Mouse (Mus musculus): ENCODE results near the gene Gm45062. TPM values are rescaled to one million over a fixed set of nuclear protein-coding genes. Genes with fewer than 3 reads are reported as not detected.

The Gm45062 gene
- total RNA-seq, 2 experiments from 2014 or later = 2.3 to 4.6 TPM

DNA sequence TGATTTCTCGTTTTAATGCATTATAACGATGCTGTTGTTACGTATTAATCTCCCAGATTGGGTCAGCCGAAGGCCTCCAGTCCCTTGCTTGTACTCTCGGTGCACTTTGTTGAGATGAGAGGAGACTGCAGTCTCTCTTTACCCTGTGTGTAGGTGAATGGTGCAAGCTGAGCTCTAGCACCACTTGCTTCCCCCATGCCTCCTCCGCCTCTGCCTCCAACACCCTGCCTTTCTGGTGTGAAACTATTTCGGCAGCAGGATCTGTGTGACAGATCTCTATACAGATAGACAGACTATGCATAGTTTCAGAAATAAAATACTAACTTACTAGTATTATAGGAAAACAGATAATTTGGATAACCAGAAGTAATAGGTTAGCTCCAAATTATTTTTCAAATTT, 101.6 kb downstream of the Gm45062 start:
- DNase-seq (ENCODE audit: low spot score in 2 of 2) = no peak
- no peak for TF ChIP-seq CTCF (conservative IDR thresholded peaks at IDR 0.05)
- H3K4me3 ChIP-seq = no peak overlapping the region
- H3K27ac ChIP-seq = no peak overlapping the region

DNA sequence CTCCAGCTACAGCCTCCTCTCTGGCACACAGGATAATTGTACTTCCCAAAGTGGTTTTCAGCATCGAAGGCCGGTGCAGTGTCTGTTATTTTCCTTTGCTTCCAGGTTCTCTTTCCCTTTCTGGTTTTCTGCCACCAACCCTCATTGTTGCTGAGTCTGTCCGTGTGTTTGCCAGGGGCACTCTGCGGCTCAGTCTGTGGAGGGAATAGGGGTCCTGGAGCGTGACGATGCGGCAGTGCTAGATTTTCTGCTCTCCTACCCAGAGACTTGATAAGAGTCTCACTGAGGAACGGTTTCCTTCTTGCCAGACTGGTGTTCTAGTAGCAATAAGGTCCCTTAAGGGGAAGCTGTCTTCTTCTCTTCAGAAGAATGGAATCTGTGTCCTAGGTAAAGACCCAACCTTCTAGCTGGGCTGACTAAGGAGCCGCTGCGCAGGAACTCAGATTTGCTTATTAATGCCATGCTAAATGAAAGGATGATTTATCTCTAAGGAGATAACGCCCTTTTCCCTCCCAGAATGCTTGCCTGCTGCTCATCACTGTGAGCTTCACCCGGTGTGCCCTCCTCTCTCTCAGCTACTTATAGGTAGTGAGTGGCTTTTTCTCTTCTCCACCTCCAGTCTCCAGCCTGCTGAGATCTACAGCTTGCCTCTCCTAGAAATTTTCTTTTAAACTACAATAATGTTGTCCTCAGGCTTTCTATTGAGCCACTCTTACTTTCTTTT, 104.9 kb downstream of the Gm45062 start:
- TF ChIP-seq CTCF (conservative IDR thresholded peaks at IDR 0.05) = no peak
- H3K27ac ChIP-seq = no peak overlapping the region
- H3K4me3 ChIP-seq = no peak overlapping the region
- DNase-seq (ENCODE audit: low spot score in 2 of 2) = no peak

DNA sequence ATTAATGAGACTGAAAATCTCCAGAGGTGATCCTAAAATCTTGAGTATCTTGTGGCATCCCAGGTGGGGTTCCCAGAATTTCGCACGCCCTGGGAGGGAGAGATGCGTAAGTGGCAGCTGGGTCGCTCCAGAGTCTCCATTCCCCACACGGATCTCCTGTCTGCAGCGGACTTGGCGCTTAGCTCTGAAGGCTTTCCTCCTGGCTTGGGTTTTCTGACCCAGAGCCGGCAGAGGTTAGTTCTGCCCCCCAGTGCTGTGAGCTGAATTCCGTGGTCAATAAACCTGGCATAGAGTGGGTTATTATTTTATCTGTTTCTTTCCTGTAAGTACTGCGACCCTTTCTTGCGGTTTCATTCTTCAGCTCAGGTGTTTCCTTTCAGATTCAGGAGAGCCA, 105.5 kb downstream of the Gm45062 start:
- no peak for DNase-seq (ENCODE audit: low spot score in 2 of 2)
- Histone ChIP-seq H3K27ac (no peak overlapping the region), H3K4me3 (no peak overlapping the region)
- TF ChIP-seq CTCF (conservative IDR thresholded peaks at IDR 0.05) = no peak

DNA sequence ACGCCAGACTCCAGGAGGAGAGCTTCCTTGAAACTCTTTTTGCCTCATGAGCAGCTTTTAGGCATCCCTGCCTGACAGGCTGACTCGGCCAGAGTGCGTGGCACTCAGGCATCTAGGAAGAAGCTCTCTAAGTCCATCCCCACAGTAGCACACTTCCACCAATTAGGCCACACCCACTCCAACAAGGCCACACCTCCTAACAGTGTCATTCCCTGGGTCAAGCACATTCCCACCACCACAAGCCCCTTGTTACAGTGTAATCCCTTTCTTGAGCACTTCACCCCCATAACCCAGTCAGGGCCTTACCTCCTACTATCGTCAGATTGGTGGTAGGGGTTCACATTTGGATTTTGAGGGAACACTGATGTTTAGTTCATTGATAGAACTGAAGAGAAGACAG, 108.4 kb downstream of the Gm45062 start:
- no peak for DNase-seq (ENCODE audit: low spot score in 2 of 2)
- H3K27ac ChIP-seq = no peak overlapping the region
- H3K4me3 ChIP-seq = no peak overlapping the region
- no peak for TF ChIP-seq CTCF (conservative IDR thresholded peaks at IDR 0.05)

DNA sequence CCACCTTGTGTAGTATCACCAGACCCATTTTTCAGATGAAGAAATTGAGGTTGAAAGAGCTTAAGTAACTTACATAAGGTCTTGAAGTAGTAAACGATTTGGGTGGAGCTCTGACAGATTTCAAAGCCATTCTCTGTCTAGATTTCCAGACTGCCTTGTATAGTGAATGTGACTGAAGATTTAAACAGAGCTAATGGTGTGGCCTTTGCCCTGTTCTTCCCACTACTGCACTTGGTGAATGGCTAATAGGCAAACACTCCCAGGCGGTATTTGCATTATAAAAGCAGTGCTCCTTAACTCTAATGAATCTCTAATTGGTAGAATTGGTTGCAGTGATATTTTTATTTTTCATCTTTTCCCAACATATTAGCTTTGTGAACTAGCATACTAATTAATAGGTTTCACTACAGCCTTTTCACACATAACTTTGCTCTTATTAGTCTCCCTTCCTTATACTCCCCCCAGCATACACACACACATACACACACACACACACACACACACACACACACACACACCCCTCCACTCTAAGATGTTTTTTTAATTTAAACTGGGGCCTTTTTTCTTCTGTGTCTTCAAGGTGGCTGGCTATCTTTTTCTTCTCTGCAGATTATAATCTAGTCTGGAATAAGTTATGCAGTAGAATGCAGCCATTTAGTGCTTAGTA, 109.1 kb downstream of the Gm45062 start:
- no peak for TF ChIP-seq CTCF (conservative IDR thresholded peaks at IDR 0.05)
- DNase-seq (ENCODE audit: low spot score in 2 of 2) = no peak
- H3K27ac ChIP-seq = no peak overlapping the region
- no peak overlapping the region for H3K4me3 ChIP-seq

DNA sequence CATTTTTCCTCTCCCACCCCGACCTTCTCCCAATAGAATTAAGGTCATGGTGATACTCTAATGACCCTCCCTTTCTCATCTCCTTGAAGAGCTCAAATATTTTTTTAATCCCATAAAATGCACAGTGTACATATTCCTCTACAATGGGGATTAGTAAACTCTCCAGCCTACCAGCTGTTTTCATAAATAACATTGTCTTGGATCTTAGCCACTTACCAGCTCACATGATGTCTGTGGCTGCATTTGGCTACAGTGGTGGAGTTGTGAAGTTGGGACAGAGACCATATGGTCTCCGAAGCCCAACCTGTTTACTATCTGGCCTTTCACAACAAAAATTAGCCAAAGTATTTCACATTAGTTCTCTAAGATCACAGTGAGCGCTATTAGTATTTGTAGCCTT, 111.4 kb downstream of the Gm45062 start:
- no peak for TF ChIP-seq CTCF (conservative IDR thresholded peaks at IDR 0.05)
- Histone ChIP-seq H3K4me3 (no peak overlapping the region), H3K27ac (no peak overlapping the region)
- DNase-seq (ENCODE audit: low spot score in 2 of 2) = no peak

DNA sequence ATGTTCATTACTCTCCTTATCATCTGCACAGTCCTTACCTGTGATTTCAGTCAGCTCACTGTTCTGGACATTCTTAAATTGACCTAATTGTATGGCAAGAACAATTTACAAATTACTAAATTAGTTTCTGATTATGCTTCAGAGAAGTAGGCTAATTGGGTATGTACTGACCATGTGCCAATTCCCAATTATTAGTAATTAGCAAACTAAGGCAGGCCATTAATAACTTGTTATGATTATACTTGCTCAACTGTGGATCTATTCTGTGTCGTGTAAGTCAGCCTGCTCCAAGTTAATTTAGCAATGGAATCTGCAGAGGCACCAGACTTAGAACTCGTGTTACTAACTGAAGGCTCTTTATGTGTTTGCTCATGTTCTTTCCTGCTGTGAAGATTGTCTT, 113.8 kb downstream of the Gm45062 start:
- DNase-seq (ENCODE audit: low spot score in 2 of 2) = no peak
- no peak for TF ChIP-seq CTCF (conservative IDR thresholded peaks at IDR 0.05)

DNA sequence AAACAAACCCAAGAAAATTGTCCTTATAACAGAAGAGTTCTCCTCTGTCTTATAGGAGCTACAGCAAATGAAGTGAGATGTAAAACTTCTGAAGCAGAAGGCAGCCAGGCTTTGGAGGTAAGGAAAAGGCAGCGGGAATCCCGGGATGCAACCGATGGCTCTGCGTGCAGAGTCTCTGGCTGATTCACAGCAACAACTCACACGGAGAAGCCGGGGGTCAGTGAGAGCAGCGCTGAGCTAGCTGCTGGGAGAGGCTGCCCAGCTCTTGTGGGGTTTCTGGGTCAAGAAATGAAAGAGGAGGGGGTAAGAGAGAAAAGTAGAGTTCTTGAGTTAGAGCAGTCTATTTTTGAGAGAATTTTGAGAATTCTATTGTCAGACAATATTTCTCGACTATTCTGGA, 114.6 kb downstream of the Gm45062 start:
- no peak overlapping the region for H3K4me3 ChIP-seq
- no peak for TF ChIP-seq CTCF (conservative IDR thresholded peaks at IDR 0.05)
- DNase-seq (ENCODE audit: low spot score in 2 of 2) = no peak
- H3K27ac ChIP-seq = no peak overlapping the region

More for the DNA sequence above, 113.8 kb downstream of the Gm45062 start:
- Histone ChIP-seq H3K4me3 (no peak overlapping the region), H3K27ac (no peak overlapping the region)

DNA sequence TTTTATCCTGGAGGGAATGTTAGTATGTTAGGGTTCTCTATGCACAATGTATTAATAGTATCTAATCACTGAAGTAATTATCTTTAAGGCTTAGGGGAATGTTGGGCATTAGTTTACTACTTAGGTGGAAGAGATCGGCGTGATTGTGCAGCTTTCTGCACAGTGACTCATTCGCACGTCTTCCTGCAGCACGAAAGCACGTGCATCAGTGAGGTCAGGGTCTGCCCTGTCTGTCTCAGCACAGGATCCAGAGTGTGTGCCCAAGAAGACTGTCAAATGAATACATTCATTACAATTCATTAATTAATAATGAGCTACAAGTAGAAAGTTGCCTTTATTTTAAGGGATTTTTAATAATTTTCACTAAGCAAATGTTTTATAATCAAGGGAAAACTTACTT, 115.0 kb downstream of the Gm45062 start:
- TF ChIP-seq CTCF (conservative IDR thresholded peaks at IDR 0.05) = no peak
- Histone ChIP-seq H3K27ac (no peak overlapping the region), H3K4me3 (no peak overlapping the region)
- DNase-seq (ENCODE audit: low spot score in 2 of 2) = no peak

DNA sequence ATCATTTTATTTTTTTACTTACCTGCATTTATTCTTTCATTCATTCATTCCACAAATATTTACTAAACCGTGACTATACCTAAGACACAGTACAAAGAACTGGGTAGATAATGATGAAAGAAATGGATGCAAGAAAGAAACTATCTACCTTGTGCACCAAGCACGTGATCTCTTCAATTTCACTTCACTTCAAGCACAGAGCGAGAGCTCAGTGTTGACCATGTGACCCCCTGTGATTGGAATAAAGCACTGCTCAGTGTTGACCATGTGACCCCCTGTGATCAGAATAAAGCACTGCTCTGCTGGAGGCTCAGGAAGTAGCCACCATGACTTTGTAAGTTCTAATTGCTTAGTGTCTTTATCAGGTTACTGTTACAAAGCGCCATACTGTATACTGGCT, 115.5 kb downstream of the Gm45062 start:
- no peak for DNase-seq (ENCODE audit: low spot score in 2 of 2)
- Histone ChIP-seq H3K27ac (no peak overlapping the region), H3K4me3 (no peak overlapping the region)
- no peak for TF ChIP-seq CTCF (conservative IDR thresholded peaks at IDR 0.05)

DNA sequence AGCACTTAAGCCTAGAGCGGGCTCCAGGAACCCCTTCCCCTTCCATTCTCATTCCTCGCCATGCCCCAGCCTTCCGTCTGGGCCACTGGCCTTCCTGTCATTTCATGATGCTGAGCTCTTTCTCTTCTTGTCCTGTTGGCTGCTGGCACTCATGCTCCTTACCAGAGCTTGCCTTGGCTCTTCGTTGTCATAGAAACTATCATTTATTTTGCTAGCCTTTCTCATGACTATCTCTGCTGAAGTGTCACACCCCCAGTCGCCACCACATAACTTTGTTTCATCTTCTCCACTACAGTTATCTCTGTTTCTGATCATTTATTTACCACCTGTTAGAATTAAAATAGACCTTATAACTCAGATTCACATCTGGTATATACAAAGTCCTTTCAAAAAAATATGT, 117.1 kb downstream of the Gm45062 start:
- TF ChIP-seq CTCF (conservative IDR thresholded peaks at IDR 0.05) = no peak
- Histone ChIP-seq H3K27ac (no peak overlapping the region), H3K4me3 (no peak overlapping the region)
- no peak for DNase-seq (ENCODE audit: low spot score in 2 of 2)

DNA sequence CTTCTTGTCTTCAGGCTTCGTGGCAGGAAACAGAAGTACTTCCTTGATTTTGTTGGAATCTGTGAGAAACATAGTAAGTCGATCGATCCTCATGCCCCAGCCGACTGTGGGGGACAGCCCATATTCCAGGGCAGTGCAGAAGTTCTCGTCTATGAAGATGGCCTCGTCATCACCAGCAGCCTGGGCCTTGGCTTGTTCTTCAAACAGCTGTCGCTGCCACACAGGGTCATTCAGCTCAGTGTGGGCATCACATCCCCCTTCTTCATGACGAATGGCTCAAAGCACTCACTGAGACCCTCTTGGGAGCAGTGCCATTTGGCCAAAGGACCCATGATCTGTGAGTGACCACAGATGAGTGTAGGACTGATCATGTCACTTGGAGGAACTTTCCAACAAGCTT, 118.4 kb downstream of the Gm45062 start:
- TF ChIP-seq CTCF (conservative IDR thresholded peaks at IDR 0.05) = no peak
- no peak overlapping the region for H3K27ac ChIP-seq
- DNase-seq (ENCODE audit: low spot score in 2 of 2) = no peak
- H3K4me3 ChIP-seq = no peak overlapping the region

DNA sequence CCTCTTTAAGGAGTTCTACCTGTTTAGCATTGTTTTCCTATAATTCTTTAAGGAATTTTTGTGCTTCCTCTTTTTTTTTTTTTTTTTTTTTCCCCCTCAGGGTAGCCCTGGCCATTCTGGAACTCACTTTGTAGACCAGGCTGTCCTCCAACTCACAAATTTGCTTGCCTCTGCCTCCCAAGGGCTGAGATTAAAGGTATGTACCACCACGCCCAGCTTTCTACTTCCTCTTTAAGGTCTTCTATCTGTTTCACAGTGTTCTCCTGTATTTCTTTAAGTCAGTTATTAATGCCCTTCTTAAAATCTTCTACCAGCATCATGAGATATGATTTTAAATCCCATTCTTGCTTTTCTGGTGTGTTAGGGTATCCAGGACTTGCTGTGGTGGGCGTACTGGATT, 130.1 kb downstream of the Gm45062 start:
- TF ChIP-seq CTCF (conservative IDR thresholded peaks at IDR 0.05) = no peak
- H3K27ac ChIP-seq = no peak overlapping the region
- DNase-seq (ENCODE audit: low spot score in 2 of 2) = no peak
- H3K4me3 ChIP-seq = no peak overlapping the region

DNA sequence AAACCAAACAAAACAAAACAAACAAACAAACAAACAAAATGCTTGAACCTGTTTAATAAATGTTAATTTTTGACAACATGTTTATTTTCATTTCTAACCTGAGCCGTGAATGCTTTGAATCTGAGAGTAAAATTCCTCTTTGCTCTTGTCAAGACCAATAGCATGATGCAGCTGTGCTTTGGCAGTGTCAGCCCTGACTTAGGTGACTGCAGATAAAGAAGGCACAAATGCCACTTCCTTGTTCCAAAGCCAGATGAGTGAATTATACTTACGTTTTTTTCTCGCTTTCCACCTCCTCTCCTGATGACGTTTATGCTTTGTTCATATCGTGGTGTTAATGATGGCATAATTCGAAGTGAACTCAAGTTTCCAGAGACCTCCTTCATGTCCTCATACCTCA, 131.0 kb downstream of the Gm45062 start:
- Histone ChIP-seq H3K4me3 (no peak overlapping the region), H3K27ac (no peak overlapping the region)
- DNase-seq (ENCODE audit: low spot score in 2 of 2) = no peak
- no peak for TF ChIP-seq CTCF (conservative IDR thresholded peaks at IDR 0.05)

Data from layer of hippocampus, adult 2 months (tissue).